Mouse (Mus musculus) heart, postnatal 0 days (tissue): ENCODE data around the gene Kirrel2. TPM values are rescaled to one million over a fixed set of nuclear protein-coding genes. Genes with fewer than 3 reads are reported as not detected.
A peak's percentile ranks its signal among the peaks of the same experiment; 100 is the strongest.
"Not testable (repeated sequence)": the region's sequence is repeated elsewhere in the genome, so short reads cannot be mapped to it uniquely, and the experiment has no call there.

Experiments used
- ATAC-seq: fragments of 200-750 bp; cut with Nextera tagmentation; 2 replicates; pipeline ENCODE4 v1.8.0; 2017; ENCODE audit warnings: low read depth, moderate number of reproducible peaks, moderate library complexity; ENCODE audit not compliant: insufficient read depth
- DNase-seq: peaks from one replicate; pipeline ENCODE4 v3.0.0-alpha.2; 2016; ENCODE audit warnings: low spot score
- H3K27ac ChIP-seq: fragments of 300-500 bp; sonication (generic); 2 replicates; pipeline ENCODE4 v1.5.1; 2014; ENCODE audit warnings: low read depth, mild to moderate bottlenecking
- H3K27me3 ChIP-seq: fragments of 300-500 bp; sonication (generic); 2 replicates; pipeline ENCODE4 v1.6.1; 2014; ENCODE audit warnings: low read length, mixed read lengths; ENCODE audit not compliant: control insufficient read depth, insufficient read depth
- H3K36me3 ChIP-seq: fragments of 300-500 bp; sonication (generic); replicated peaks from 2 replicates; pipeline ENCODE4 v1.6.1; 2014; ENCODE audit warnings: low read length, mixed read lengths; ENCODE audit not compliant: control insufficient read depth, insufficient read depth
- H3K4me1 ChIP-seq: fragments of 300-500 bp; sonication (generic); 2 replicates; pipeline ENCODE4 v1.6.1; 2014; ENCODE audit warnings: antibody characterized with exemption; ENCODE audit not compliant: control insufficient read depth, insufficient read depth
- H3K4me2 ChIP-seq: fragments of 300-500 bp; sonication (generic); 2 replicates; pipeline ENCODE4 v1.6.1; 2014; ENCODE audit warnings: low read depth, mild to moderate bottlenecking, low read length, moderate library complexity
- H3K4me3 ChIP-seq: fragments of 300-500 bp; sonication (generic); 2 replicates; pipeline ENCODE4 v1.5.1; 2014; ENCODE audit warnings: low read depth, low read length
- H3K9ac ChIP-seq: fragments of 300-500 bp; sonication (generic); replicated peaks from 2 replicates; pipeline ENCODE4 v1.6.1; 2014; ENCODE audit warnings: low read depth, low read length, mixed read lengths
- H3K9me3 ChIP-seq: fragments of 300-500 bp; sonication (generic); replicated peaks from 2 replicates; pipeline ENCODE4 v1.6.1; 2016; ENCODE audit warnings: low read length; ENCODE audit not compliant: control insufficient read depth
- CTCF ChIP-seq: IDR thresholded peaks from 2 replicates; pipeline ENCODE4 v1.5.1; 2016; ENCODE audit warnings: antibody characterized with exemption, control low read depth, low read depth
- EP300 ChIP-seq: IDR thresholded peaks from 2 replicates; pipeline ENCODE4 v1.6.1; 2016; ENCODE audit warnings: antibody characterized with exemption, low read depth
- WGBS: fragments of 180-500 bp; shearing (Covaris S2); extraction: QIAGEN DNeasy Blood & Tissue Kit; methylation state at CpG from one replicate; pipeline ENCODE4 v1.1.7; 2014; 5-methylcytosine and 5-hydroxymethylcytosine counted together
- polyA plus RNA-seq: library from polyadenylated mRNA; unstranded; fragments of >200 nt; fragmentation: Nextera tagmentation; extraction: Ambion mirVana; gene quantifications from 2 replicates; pipeline ENCODE4 v1.2.1, GENCODE M21; 2015
- total RNA-seq: library from RNA; depleted of rRNA; stranded (reverse); fragments of >200 nt; gene quantifications from 2 replicates; pipeline ENCODE4 v1.2.3, GENCODE M21; 2014; ENCODE audit warnings: low replicate concordance; rRNA removed

Kirrel2 gene
- total RNA-seq (not detected in 2 replicates), polyA plus RNA-seq (0.15 TPM in 1 of 2 replicates, not detected in the other)

- no peak within 1 kb of the TSS for H3K9ac ChIP-seq
- ATAC-seq (no peak), DNase-seq (no peak)
- no peak within 1 kb of the TSS for H3K27ac ChIP-seq
- H3K4me2 ChIP-seq: 0 out of 2 replicates have a peak within 1 kb of the TSS, but pooled peaks have one; percentile 5
- H3K27me3 ChIP-seq: peaks cover 92% of the 10 kb centered on the region
- no peaks in the 10 kb centered on the region for H3K9me3 ChIP-seq
- H3K4me1 ChIP-seq: no peaks in the 10 kb centered on the region
- TF ChIP-seq CTCF (no peak), EP300 (no peak)
- 4% methylated on average over 16 of the region's 16 CpGs for WGBS
- H3K4me3 ChIP-seq: no peak within 1 kb of the TSS
- H3K36me3 ChIP-seq: no peaks in the 10 kb centered on the region
Measured at GRCm38 (mm10) chr7:30457629-30458330, at the start of gene Kirrel2, which contains the start of gene Nphs1. TSS of gene Kirrel2 (minus strand) at chr7:30457690. TSS of gene Nphs1 (plus strand) at chr7:30458315.

DNA sequence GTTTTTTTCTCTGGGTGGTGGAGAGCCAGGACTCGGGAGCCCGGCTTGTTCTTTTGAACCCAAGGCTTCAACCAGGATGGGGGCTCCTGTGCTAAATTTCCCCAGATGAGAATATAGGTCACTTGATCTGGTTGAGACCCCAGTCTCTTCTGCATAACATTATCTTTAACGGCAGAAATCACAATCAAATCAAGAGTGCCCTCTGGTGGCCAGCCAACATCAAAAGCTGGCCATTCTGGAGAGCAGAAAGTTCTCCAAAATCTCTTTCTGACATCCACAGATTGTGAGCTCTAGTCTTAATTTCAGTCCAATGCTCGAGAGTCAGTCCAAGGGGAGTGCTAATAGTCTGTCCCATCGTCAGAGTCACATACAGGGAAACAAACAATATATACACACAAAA, 43.7 kb upstream of the Kirrel2 start:
- not testable (repeated sequence) for H3K9me3 ChIP-seq, H3K4me2 ChIP-seq, ATAC-seq, H3K36me3 ChIP-seq, H3K27me3 ChIP-seq, H3K27ac ChIP-seq, H3K9ac ChIP-seq, DNase-seq, H3K4me3 ChIP-seq, H3K4me1 ChIP-seq
- 0 out of 2 replicates have a peak, but pooled peaks have one; percentile 0 for TF ChIP-seq CTCF
- WGBS: 74% methylated on average over 5 of the region's 5 CpGs

GRCm38 (mm10) chr7:30495506-30496042, 38.1 kb upstream of the Kirrel2 start:
- not testable (repeated sequence) for H3K4me2 ChIP-seq, DNase-seq, H3K27me3 ChIP-seq, H3K36me3 ChIP-seq, H3K4me3 ChIP-seq, ATAC-seq, H3K9ac ChIP-seq, H3K4me1 ChIP-seq, H3K9me3 ChIP-seq, H3K27ac ChIP-seq
- 42% methylated on average over 4 of the region's 5 CpGs for WGBS

DNA sequence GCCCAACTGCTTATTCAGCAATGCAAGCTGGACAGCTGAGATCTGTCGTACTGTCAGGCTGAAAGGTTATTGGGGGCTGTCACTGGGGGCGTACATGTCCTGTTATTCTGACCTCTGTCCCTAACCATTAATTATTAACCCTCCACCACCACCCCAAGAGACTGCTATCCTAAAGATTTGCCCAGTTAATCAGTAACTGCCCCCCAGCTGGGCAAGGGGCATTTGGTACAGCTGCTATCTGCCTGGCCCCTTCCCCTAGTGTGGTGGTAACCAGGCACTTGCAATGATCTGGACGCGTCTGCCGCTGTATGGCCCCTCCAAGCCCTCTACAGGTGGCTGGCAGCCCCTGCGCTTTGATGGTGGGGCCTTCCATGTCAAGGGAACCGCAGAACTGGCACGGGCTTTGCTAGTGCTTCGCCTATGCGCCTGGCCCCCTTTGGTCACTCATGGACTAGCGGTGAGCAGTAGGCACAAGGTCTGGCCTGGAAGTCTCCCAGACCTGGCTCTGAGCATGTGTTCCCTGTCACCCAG, 36.0 kb upstream of the Kirrel2 start, which contains the start of gene Prodh2:
Prodh2 (plus strand) TSS at position 222 of the 531 bp plus-strand sequence.
- WGBS: 54% methylated on average over 11 of the region's 11 CpGs
- TF ChIP-seq EP300: no peak
- no peak for TF ChIP-seq CTCF
- no peaks in the 10 kb centered on the region for H3K9me3 ChIP-seq
- no peak within 1 kb of the TSS for H3K9ac ChIP-seq
- ATAC-seq (no peak), DNase-seq (no peak)
- no peak within 1 kb of the TSS for H3K4me2 ChIP-seq
- H3K27ac ChIP-seq: no peak within 1 kb of the TSS
- no peaks in the 10 kb centered on the region for H3K4me1 ChIP-seq
- 0 out of 2 replicates have a peak, but pooled peaks cover 10% of the 10 kb centered on the region for H3K27me3 ChIP-seq
- no peak within 1 kb of the TSS for H3K4me3 ChIP-seq
- no peaks in the 10 kb centered on the region for H3K36me3 ChIP-seq

DNA sequence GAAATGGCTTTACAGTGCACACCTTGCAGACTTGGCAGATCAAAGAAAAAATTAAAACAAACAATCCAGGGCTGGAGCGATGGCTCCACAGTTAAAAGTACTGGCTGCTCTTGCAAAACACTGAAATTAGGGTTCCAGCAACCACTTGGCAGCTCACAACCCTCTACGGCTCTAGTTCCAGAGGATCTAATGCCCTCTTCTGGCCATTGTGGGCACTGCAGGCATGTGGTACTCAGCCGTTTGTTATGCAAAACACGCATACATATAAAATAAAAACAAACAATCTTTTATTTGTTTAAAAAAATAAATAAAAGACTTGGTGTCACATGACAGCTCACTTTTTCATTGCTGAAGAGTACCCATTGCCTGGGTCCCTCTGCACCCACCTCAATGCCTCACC, 35.3 kb upstream of the Kirrel2 start:
- no peaks in the 10 kb centered on the region for H3K9me3 ChIP-seq
- no peak overlapping the region for H3K27ac ChIP-seq
- ATAC-seq (no peak), DNase-seq (peak; percentile 7)
- no peak overlapping the region for H3K4me2 ChIP-seq
- H3K27me3 ChIP-seq: 0 out of 2 replicates have a peak, but pooled peaks cover 10% of the 10 kb centered on the region
- 15% methylated on average over 4 of the region's 4 CpGs for WGBS
- H3K9ac ChIP-seq: no peak overlapping the region
- TF ChIP-seq CTCF: peak; percentile 73
- no peak for TF ChIP-seq EP300
- H3K4me1 ChIP-seq: no peaks in the 10 kb centered on the region
- H3K4me3 ChIP-seq: no peak overlapping the region
- H3K36me3 ChIP-seq: no peaks in the 10 kb centered on the region
